Mouse (Mus musculus) ES-Bruce4 (cell line): ENCODE measurements at regions not wholly inside any gene's neighbourhood (a gene's known extent, or its start where the extent isn't known, plus 50 kb on each side); places are given as distances from the start of the nearest gene placed in this dataset.

Experiments used
- CTCF ChIP-seq: IDR thresholded peaks from one replicate; pipeline ENCODE4 v1.8.1; 2011; ENCODE audit warnings: low read depth, low read length
- POLR2A ChIP-seq: IDR thresholded peaks from one replicate; pipeline ENCODE4 v1.8.1; 2011; ENCODE audit warnings: low read length; ENCODE audit not compliant: insufficient read depth

DNA sequence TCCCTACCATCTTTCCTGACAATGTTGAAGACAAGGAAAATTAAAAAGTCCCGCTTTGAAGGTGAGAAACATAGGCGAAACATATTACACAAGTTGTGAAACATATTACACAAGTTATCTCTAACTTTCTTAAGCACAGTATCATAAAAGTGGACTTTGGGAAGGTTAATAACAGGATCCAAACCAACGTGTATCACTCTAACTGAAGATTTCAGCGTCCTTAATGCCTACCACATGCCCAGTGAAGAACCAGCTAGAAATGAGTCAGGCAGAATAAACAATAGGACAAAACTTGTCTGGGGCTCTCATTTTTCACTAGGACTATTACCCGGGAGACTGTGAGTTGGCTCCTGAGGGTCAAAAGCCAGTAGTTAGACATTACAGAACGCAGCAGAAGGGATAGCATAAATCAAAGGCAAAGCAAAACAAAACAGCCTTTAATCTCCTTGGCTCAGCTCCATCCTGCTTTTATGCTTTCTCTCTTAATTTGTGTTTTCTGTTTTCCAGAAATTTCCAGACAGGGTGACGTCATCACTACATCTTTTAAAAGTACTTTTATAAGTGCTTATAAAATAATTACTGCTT lies 618.3 kb upstream of the Sox9 start:
- TF ChIP-seq CTCF: no peak
- TF ChIP-seq POLR2A: no peak
